Mouse (Mus musculus) lung, postnatal 0 days (tissue): Measurements from ENCODE around the gene Olfr16. TPM values are rescaled to one million over a fixed set of nuclear protein-coding genes. Genes with fewer than 3 reads are reported as not detected.

Experiments used
- ATAC-seq: fragments of 200-750 bp; cut with Nextera tagmentation; 2 replicates; pipeline ENCODE4 v1.8.0; 2017; ENCODE audit warnings: moderate library complexity
- DNase-seq: peaks from one replicate; pipeline ENCODE4 v3.0.0-alpha.2; 2016; ENCODE audit warnings: low spot score
- H3K27ac ChIP-seq: fragments of 300-500 bp; sonication (generic); 2 replicates; pipeline ENCODE4 v1.5.1; 2014; ENCODE audit warnings: antibody characterized with exemption, mild to moderate bottlenecking, low read length, mixed read lengths
- H3K27me3 ChIP-seq: fragments of 300-500 bp; sonication (generic); replicated peaks from 2 replicates; pipeline ENCODE4 v1.6.1; 2014; ENCODE audit warnings: low read length, mixed read lengths; ENCODE audit not compliant: insufficient read depth
- H3K36me3 ChIP-seq: fragments of 300-500 bp; sonication (generic); 2 replicates; pipeline ENCODE4 v1.6.1; 2014; ENCODE audit warnings: low read length, mixed read lengths; ENCODE audit not compliant: insufficient read depth
- H3K4me1 ChIP-seq: fragments of 300-500 bp; sonication (generic); 2 replicates; pipeline ENCODE4 v1.6.1; 2014; ENCODE audit warnings: antibody characterized with exemption, low read depth, low read length, mixed read lengths; ENCODE audit not compliant: insufficient read depth
- H3K4me2 ChIP-seq: fragments of 300-500 bp; sonication (generic); replicated peaks from 2 replicates; pipeline ENCODE4 v1.6.1; 2014; ENCODE audit warnings: low read depth, mild to moderate bottlenecking, low read length, moderate library complexity, mixed read lengths
- H3K4me3 ChIP-seq: fragments of 300-500 bp; sonication (generic); 2 replicates; pipeline ENCODE4 v1.5.1; 2014; ENCODE audit warnings: low read depth, low read length
- H3K9ac ChIP-seq: fragments of 300-500 bp; sonication (generic); replicated peaks from 2 replicates; pipeline ENCODE4 v1.6.1; 2014; ENCODE audit warnings: low read depth, mild to moderate bottlenecking
- H3K9me3 ChIP-seq: fragments of 300-500 bp; sonication (generic); 2 replicates; pipeline ENCODE4 v1.6.1; 2016; ENCODE audit warnings: low read length, mixed read lengths
- CTCF ChIP-seq: IDR thresholded peaks from 2 replicates; pipeline ENCODE4 v1.5.1; 2016; ENCODE audit warnings: antibody characterized with exemption, mild to moderate bottlenecking
- EP300 ChIP-seq: IDR thresholded peaks from 2 replicates; pipeline ENCODE4 v1.6.1; 2016; ENCODE audit warnings: antibody characterized with exemption, mild to moderate bottlenecking, control low read depth
- WGBS: fragments of 180-500 bp; shearing (Covaris S2); extraction: QIAGEN DNeasy Blood & Tissue Kit; methylation state at CpG from one replicate; pipeline ENCODE4 v1.1.7; 2014; 5-methylcytosine and 5-hydroxymethylcytosine counted together
- polyA plus RNA-seq: library from polyadenylated mRNA; unstranded; fragments of >200 nt; fragmentation: Nextera tagmentation; extraction: Ambion mirVana; gene quantifications from 2 replicates; pipeline ENCODE4 v1.2.1, GENCODE M21; 2015

Olfr16 gene
- polyA plus RNA-seq, 1 experiment from 2014 or later: not detected

GRCm38 (mm10) chr1:172960452-172960851, 10.2 kb downstream of the Olfr16 start:
- TF ChIP-seq EP300 (no peak), CTCF (no peak)
- DNase-seq (no peak), ATAC-seq (no peak)
- 41% methylated on average over 1 of the region's 1 CpGs for WGBS
- H3K36me3 ChIP-seq: no peaks in the 10 kb centered on the region
- no peaks in the 10 kb centered on the region for H3K27me3 ChIP-seq
- no peak overlapping the region for H3K4me3 ChIP-seq
- no peaks in the 10 kb centered on the region for H3K4me1 ChIP-seq
- H3K27ac ChIP-seq: no peak overlapping the region
- no peak overlapping the region for H3K4me2 ChIP-seq
- H3K9me3 ChIP-seq: no peaks in the 10 kb centered on the region
- H3K9ac ChIP-seq: no peak overlapping the region

DNA sequence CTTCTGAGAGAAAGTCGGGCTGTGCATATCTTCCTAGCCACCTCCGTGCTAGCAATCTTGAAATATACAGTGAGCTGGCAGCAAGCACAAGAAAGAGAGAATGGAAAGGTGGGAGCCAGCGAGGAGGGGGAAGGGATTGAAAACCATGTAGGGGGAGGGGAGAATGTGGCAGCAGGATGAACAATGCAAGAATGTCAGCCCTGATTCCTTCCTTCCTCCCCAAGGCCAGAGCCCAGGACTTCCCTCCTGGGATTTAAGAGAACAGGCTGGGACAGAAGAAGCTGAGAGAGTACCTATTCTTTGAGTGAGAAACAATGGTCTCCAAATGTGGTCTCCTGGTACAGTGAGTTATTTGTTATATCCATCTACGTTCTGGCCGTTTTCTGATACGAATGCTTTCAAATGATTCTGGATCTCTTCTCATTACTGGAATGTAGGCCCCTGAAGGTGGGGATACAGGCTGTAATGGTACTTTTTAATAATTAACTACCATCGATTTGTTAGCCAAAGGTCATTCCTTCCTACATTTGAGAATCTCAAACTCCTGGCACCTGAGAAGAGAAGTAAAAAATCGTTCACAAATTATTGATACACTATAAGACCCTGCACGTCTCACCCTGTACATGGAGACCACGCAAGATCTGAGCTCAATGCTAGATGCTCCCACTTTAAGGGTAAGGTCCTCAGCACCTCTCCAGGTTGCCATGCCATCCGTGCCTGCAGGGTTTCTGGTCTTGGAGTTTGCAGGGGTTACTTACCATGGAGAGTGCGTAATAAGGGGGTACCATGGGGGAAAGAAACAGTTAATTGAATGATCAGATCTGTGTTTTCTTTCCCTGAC, 39.8 kb downstream of the Olfr16 start:
- ATAC-seq (no peak), DNase-seq (no peak)
- Histone ChIP-seq H3K9ac (no peak overlapping the region), H3K27me3 (no peaks in the 10 kb centered on the region), H3K36me3 (no peaks in the 10 kb centered on the region), H3K27ac (no peak overlapping the region), H3K4me2 (no peak overlapping the region), H3K4me1 (no peaks in the 10 kb centered on the region), H3K9me3 (no peaks in the 10 kb centered on the region), H3K4me3 (no peak overlapping the region)
- TF ChIP-seq CTCF (no peak), EP300 (no peak)
- WGBS: 66% methylated on average over 12 of the region's 12 CpGs

GRCm38 (mm10) chr1:172990635-172991009, 40.4 kb downstream of the Olfr16 start:
- Histone ChIP-seq H3K36me3 (no peaks in the 10 kb centered on the region), H3K4me2 (no peak overlapping the region), H3K4me3 (no peak overlapping the region), H3K4me1 (no peaks in the 10 kb centered on the region), H3K9ac (no peak overlapping the region), H3K27me3 (no peaks in the 10 kb centered on the region), H3K27ac (no peak overlapping the region), H3K9me3 (no peaks in the 10 kb centered on the region)
- DNase-seq: no peak
- no peak for TF ChIP-seq CTCF
- no peak for TF ChIP-seq EP300
- 81% methylated on average over 3 of the region's 3 CpGs for WGBS
- no peak for ATAC-seq

Other genes with a start within 250 kb of the Olfr16 start
- gene Apcs, start 55.4 kb upstream of the Olfr16 start, polyA plus RNA-seq: 0.19 and 0.36 TPM in 2 replicates
- not detected in 2 replicates for gene Olfr1408, start 187.0 kb downstream of the Olfr16 start, polyA plus RNA-seq
- not detected in 2 replicates for gene Olfr1406, start 240.2 kb downstream of the Olfr16 start, polyA plus RNA-seq
- gene Olfr218, start 247.4 kb downstream of the Olfr16 start, polyA plus RNA-seq: not detected in 2 replicates